Mouse (Mus musculus) liver, embryonic 14.5 days (tissue): ENCODE data around the gene Stat4. TPM values are rescaled to one million over a fixed set of nuclear protein-coding genes. Genes with fewer than 3 reads are reported as not detected.

Source experiments
- ATAC-seq: fragments of 200-750 bp; cut with Nextera tagmentation; 2 replicates; pipeline ENCODE4 v1.8.0; 2017; ENCODE audit warnings: moderate number of reproducible peaks, mild to moderate bottlenecking, moderate library complexity; ENCODE audit not compliant: insufficient read depth
- DNase-seq, 3 experiments: peaks; one replicate each; pipeline ENCODE4 v3.0.0-alpha.2; 2012 to 2013; ENCODE audit warnings: low read depth in 3 of 3, low spot score in 3 of 3
- H3K27ac ChIP-seq: fragments of 300-500 bp; sonication (generic); 2 replicates; pipeline ENCODE4 v1.5.1; 2014; ENCODE audit warnings: moderate library complexity, mild to moderate bottlenecking, control low read depth, inconsistent platforms
- H3K27me3 ChIP-seq: fragments of 300-500 bp; sonication (generic); 2 replicates; pipeline ENCODE4 v1.6.1; 2014; ENCODE audit warnings: mild to moderate bottlenecking, low read length, moderate library complexity; ENCODE audit not compliant: control insufficient read depth, insufficient read depth
- H3K36me3 ChIP-seq: fragments of 300-500 bp; sonication (generic); replicated peaks from 2 replicates; pipeline ENCODE4 v1.6.1; 2014; ENCODE audit warnings: low read depth; ENCODE audit not compliant: control insufficient read depth, insufficient read depth
- H3K4me1 ChIP-seq, 2 experiments: fragments of 200-500 bp in 1 of 2; fragments of 300-500 bp in 1 of 2; sonication (generic) in 1 of 2; replicated peaks; 2 replicates each; pipeline ENCODE4 v1.6.1; 2012 to 2014; ENCODE audit warnings: antibody characterized with exemption in 1 of 2, inconsistent platforms in 1 of 2, low read length in 1 of 2; ENCODE audit not compliant: control insufficient read depth in 2 of 2, insufficient read depth in 2 of 2
- H3K4me2 ChIP-seq: fragments of 300-500 bp; sonication (generic); 2 replicates; pipeline ENCODE4 v1.6.1; 2014; ENCODE audit warnings: low read depth, mild to moderate bottlenecking, control low read depth, moderate library complexity
- H3K4me3 ChIP-seq, 2 experiments: fragments of 200-500 bp in 1 of 2; fragments of 300-500 bp in 1 of 2; sonication (generic) in 1 of 2; 2 replicates each; pipeline ENCODE4 v1.5.1; 2012 to 2014; ENCODE audit warnings: low read depth in 2 of 2, low read length in 2 of 2, mild to moderate bottlenecking in 2 of 2, control low read depth in 1 of 2, inconsistent platforms in 1 of 2, moderate library complexity in 1 of 2; ENCODE audit not compliant: insufficient read depth in 1 of 2
- H3K9ac ChIP-seq: fragments of 300-500 bp; sonication (generic); replicated peaks from 2 replicates; pipeline ENCODE4 v1.6.1; 2014; ENCODE audit warnings: mild to moderate bottlenecking, control low read depth, moderate library complexity
- H3K9me3 ChIP-seq: fragments of 300-500 bp; sonication (generic); 2 replicates; pipeline ENCODE4 v1.6.1; 2016; ENCODE audit warnings: low read length, mixed read lengths; ENCODE audit not compliant: control insufficient read depth
- CTCF ChIP-seq: IDR thresholded peaks from 2 replicates; pipeline ENCODE4 v1.5.1; 2016; ENCODE audit warnings: antibody characterized with exemption, low read depth, control low read depth
- EP300 ChIP-seq: IDR thresholded peaks from 2 replicates; pipeline ENCODE4 v1.6.1; 2016; ENCODE audit warnings: antibody characterized with exemption, low read depth
- WGBS: fragments of 180-500 bp; shearing (Covaris S2); extraction: QIAGEN DNeasy Blood & Tissue Kit; methylation state at CpG from one replicate; pipeline ENCODE4 v1.1.7; 2014; ENCODE audit not compliant: insufficient replicate concordance; 5-methylcytosine and 5-hydroxymethylcytosine counted together
- polyA plus RNA-seq, 2 experiments: library from polyadenylated mRNA; depleted of rRNA in 1 of 2; stranded (reverse) in 1 of 2; unstranded in 1 of 2; fragments of >200 nt; fragmentation: Nextera tagmentation in 1 of 2; extraction: Ambion mirVana in 1 of 2; gene quantifications; 2 replicates each; pipeline versions ENCODE4 v1.2.1 to v1.2.3; 2012 to 2014

Stat4 gene
- polyA plus RNA-seq, 2 experiments, result 0.42 to 1.5 TPM

GRCm38 (mm10) chr1:52107206-52107605, 120.3 kb downstream of the Stat4 start:
- TF ChIP-seq EP300, result no peak
- TF ChIP-seq CTCF, result no peak
- Histone ChIP-seq H3K27me3 (no peaks in the 10 kb centered on the region), H3K4me1 (no peaks in the 10 kb centered on the region), H3K4me2 (no peak overlapping the region), H3K27ac (no peak overlapping the region), H3K4me3 (no peak overlapping the region), H3K36me3 (no peaks in the 10 kb centered on the region), H3K9ac (no peak overlapping the region), H3K9me3 (no peaks in the 10 kb centered on the region)
- no peak for ATAC-seq
- 69% methylated on average over 11 of the region's 11 CpGs for WGBS
- DNase-seq, result no peak

DNA sequence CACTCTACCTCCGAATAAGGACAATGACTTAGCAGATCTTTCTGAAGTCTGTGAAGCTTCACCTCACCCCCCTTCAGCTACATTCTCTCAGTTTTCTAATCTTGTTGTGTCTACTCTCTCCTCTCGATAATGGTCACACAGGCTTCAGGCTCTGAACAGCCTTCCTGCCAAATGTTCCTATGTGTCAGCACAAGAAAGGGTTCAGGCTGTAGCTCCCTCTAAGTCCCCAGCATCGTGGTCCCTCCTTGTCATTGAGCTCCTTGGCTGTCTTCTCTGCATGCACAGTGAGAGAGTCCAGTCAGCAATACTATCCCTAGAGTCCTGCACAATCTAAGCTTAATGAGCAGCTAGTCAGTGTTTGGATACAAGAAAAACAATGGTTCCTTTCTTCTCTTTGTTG, 124.3 kb downstream of the Stat4 start:
- DNase-seq (no peak), ATAC-seq (no peak)
- TF ChIP-seq CTCF (no peak), EP300 (no peak)
- Histone ChIP-seq H3K9me3 (no peaks in the 10 kb centered on the region), H3K4me2 (no peak overlapping the region), H3K27ac (no peak overlapping the region), H3K4me3 (no peak overlapping the region), H3K4me1 (peaks cover 4% of the 10 kb centered on the region in 2 experiments), H3K9ac (no peak overlapping the region), H3K27me3 (no peaks in the 10 kb centered on the region), H3K36me3 (no peaks in the 10 kb centered on the region)
- WGBS, result 22% methylated on average over 3 of the region's 3 CpGs

- no peak for DNase-seq
- no peak overlapping the region for H3K27ac ChIP-seq
- H3K4me2 ChIP-seq, result no peak overlapping the region
- H3K4me1 ChIP-seq, result peaks cover 4% of the 10 kb centered on the region in 2 experiments
- no peak overlapping the region for H3K9ac ChIP-seq
- H3K27me3 ChIP-seq, result no peaks in the 10 kb centered on the region
- no peak for TF ChIP-seq CTCF
- no peak for TF ChIP-seq EP300
- no peak overlapping the region for H3K4me3 ChIP-seq
- H3K9me3 ChIP-seq, result no peaks in the 10 kb centered on the region
- no peaks in the 10 kb centered on the region for H3K36me3 ChIP-seq
- 53% methylated on average over 1 of the region's 1 CpGs for WGBS
- ATAC-seq, result no peak
These were observed 125.4 kb downstream of the Stat4 start for GRCm38 (mm10) chr1:52112301-52112700.

DNA sequence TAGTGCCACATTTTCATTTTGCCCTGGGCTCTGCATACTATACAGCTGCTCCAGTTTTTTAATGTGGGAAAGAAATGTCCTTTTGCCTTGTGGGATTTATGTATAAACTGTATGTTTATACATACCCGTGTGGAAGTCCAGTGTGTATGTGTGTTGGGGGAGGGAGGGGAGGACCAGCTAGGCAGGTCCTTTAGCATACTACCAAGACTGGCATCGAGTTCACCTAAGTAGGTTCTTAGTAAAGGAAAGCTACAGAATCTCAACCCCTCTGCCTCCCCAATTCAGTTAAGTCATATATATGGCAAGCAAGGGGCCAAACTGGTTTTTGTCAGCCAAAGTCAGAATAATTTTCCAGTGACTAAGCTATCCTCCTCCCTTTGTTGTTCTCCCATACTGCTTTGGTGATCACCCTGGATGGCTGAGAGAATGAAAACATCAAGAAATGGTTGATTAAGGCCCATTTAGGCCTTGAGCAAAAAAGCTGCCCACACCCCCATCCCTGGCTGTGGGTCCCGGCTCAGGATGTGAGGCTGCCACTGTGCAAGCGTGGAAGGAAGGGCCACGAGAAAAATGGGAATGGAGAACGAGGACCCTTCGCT, 126.2 kb downstream of the Stat4 start:
- TF ChIP-seq EP300 (no peak), CTCF (no peak)
- Histone ChIP-seq H3K4me2 (peak overlapping the region; percentile 95), H3K9me3 (no peaks in the 10 kb centered on the region), H3K4me1 (peaks cover 4% of the 10 kb centered on the region in 2 experiments), H3K27ac (peak overlapping the region; percentile 45), H3K4me3 (peak overlapping the region; percentile 65 to 77), H3K36me3 (no peaks in the 10 kb centered on the region), H3K9ac (peak overlapping the region; percentile 73), H3K27me3 (no peaks in the 10 kb centered on the region)
- WGBS, result 19% methylated on average over 7 of the region's 7 CpGs
- no peak for DNase-seq
- peak; percentile 4; the same call in 1 of the 2 replicates for ATAC-seq

GRCm38 (mm10) chr1:52113666-52114069, 126.7 kb downstream of the Stat4 start:
- peak overlapping the region; percentile 45 for H3K27ac ChIP-seq
- H3K36me3 ChIP-seq, result no peaks in the 10 kb centered on the region
- under 1% methylated on average over 32 of the region's 32 CpGs for WGBS
- peak overlapping the region; percentile 65 to 77 for H3K4me3 ChIP-seq
- H3K9ac ChIP-seq, result peak overlapping the region; percentile 73
- H3K9me3 ChIP-seq, result no peaks in the 10 kb centered on the region
- ATAC-seq, result peak; percentile 94
- peaks cover 4 to 9% of the 10 kb centered on the region in 2 experiments for H3K4me1 ChIP-seq
- DNase-seq, result peak; percentile 87 to 91 (median 87)
- peak; percentile 99 for TF ChIP-seq CTCF
- no peak for TF ChIP-seq EP300
- H3K4me2 ChIP-seq, result peak overlapping the region; percentile 95
- H3K27me3 ChIP-seq, result no peaks in the 10 kb centered on the region
